Mouse (Mus musculus): ENCODE measurements around the gene Supt3. TPM values are rescaled to one million over a fixed set of nuclear protein-coding genes. Genes with fewer than 3 reads are reported as not detected.
A peak's percentile ranks its signal among the peaks of the same experiment; 100 is the strongest.

The Supt3 gene
- polyA plus RNA-seq, 1 experiment, result 12.6 TPM

GRCm38 (mm10) chr17:45032209-45032608, 255.3 kb downstream of the Supt3 start:
- H3K27ac ChIP-seq (ENCODE audit: control insufficient read depth, insufficient read depth, low read depth, low read length, poor library complexity), result no peak overlapping the region
- no peak overlapping the region for H3K4me3 ChIP-seq (replicated peaks; ENCODE audit: control insufficient read depth, low read depth, low read length)
- no peaks in the 10 kb centered on the region for H3K4me1 ChIP-seq (ENCODE audit: control insufficient read depth, insufficient read depth, low read length)
- TF ChIP-seq CTCF (IDR thresholded peaks at IDR 0.05; ENCODE audit: control insufficient read depth, insufficient read depth, low read length) (no peak), POLR2A (IDR thresholded peaks at IDR 0.05; ENCODE audit: borderline replicate concordance, control insufficient read depth, low read depth, low read length) (no peak)
- WGBS, result 82% methylated on average over 6 of the region's 6 CpGs

DNA sequence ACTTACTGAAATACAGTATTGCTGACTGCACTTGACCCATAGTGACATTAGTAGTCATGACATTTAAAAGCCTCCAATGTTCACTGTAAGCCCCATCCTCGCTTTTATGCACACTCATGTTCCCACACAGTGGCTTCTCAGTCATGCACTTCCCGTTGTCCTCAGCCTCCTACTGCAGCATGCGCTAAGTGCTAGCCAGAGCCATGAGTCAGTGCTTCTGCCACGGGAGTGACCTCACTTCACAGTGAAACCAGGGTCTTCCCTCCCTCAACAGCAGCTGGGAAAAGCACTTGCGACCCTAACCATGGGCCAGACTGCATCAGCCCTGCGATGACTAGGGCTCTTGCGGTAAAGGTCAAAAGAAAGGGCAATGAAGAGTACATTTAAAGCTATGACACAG, 256.7 kb downstream of the Supt3 start:
- WGBS, result 63% methylated on average over 7 of the region's 7 CpGs
- no peaks in the 10 kb centered on the region for H3K4me1 ChIP-seq (ENCODE audit: control insufficient read depth, insufficient read depth, low read length)
- no peak for TF ChIP-seq CTCF (IDR thresholded peaks at IDR 0.05; ENCODE audit: control insufficient read depth, insufficient read depth, low read length)
- no peak for TF ChIP-seq POLR2A (IDR thresholded peaks at IDR 0.05; ENCODE audit: borderline replicate concordance, control insufficient read depth, low read depth, low read length)

DNA sequence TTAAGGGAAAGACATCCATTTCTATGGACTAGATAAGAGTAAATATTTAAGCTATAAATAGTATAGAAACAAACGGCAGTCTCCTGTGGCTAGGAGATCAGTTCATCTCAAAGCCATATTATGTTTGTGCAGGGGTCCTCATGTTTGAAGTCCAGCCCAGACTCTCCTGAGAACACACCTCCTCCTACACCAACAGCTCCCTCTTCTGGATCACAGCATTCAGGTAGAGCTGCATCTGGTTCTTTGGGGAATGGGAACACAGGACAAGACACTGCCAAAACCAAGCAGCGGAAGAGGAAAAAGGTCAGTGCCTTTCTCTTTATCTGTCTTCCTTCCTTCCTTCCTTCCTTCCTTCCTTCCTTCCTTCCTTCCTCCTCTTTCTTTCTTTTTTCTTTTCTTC, 264.1 kb downstream of the Supt3 start:
- Histone ChIP-seq H3K4me3 (replicated peaks; ENCODE audit: control insufficient read depth, low read depth, low read length) (no peak overlapping the region), H3K27ac (ENCODE audit: control insufficient read depth, insufficient read depth, low read depth, low read length, poor library complexity) (no peak overlapping the region), H3K4me1 (ENCODE audit: control insufficient read depth, insufficient read depth, low read length) (no peaks in the 10 kb centered on the region)
- WGBS, result 81% methylated on average over 2 of the region's 2 CpGs
- TF ChIP-seq POLR2A (IDR thresholded peaks at IDR 0.05; ENCODE audit: borderline replicate concordance, control insufficient read depth, low read depth, low read length), result no peak
- no peak for TF ChIP-seq CTCF (IDR thresholded peaks at IDR 0.05; ENCODE audit: control insufficient read depth, insufficient read depth, low read length)

More for the DNA sequence above, 256.7 kb downstream of the Supt3 start:
- H3K27ac ChIP-seq (ENCODE audit: control insufficient read depth, insufficient read depth, low read depth, low read length, poor library complexity), result no peak overlapping the region
- no peak overlapping the region for H3K4me3 ChIP-seq (replicated peaks; ENCODE audit: control insufficient read depth, low read depth, low read length)

- Histone ChIP-seq H3K4me3 (replicated peaks; ENCODE audit: control insufficient read depth, low read depth, low read length) (no peak overlapping the region), H3K4me1 (ENCODE audit: control insufficient read depth, insufficient read depth, low read length) (no peaks in the 10 kb centered on the region), H3K27ac (ENCODE audit: control insufficient read depth, insufficient read depth, low read depth, low read length, poor library complexity) (no peak overlapping the region)
- TF ChIP-seq POLR2A (IDR thresholded peaks at IDR 0.05; ENCODE audit: borderline replicate concordance, control insufficient read depth, low read depth, low read length) (no peak), CTCF (IDR thresholded peaks at IDR 0.05; ENCODE audit: control insufficient read depth, insufficient read depth, low read length) (peak; percentile 66)
Observed at GRCm38 (mm10) chr17:45045804-45046203, 268.9 kb downstream of the Supt3 start.

DNA sequence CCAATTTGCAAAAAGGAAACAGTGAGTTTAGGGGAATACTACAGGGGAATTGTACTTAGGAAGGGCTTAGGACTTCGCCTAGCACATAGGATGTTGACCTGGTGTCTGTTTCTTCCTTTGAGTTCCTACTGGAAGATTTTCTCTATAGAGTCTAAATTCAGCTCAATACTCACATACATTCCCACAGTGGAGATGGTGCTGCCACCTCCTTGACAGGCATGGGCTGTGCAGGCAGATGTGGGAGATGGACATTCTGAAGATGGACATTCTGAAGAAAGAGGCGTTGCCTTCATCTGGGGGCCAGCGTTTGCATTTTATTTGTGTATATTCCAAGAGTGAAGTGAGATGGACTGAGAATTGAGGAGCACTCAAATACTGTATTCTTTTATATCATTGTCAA, 269.6 kb downstream of the Supt3 start:
- no peak for TF ChIP-seq POLR2A (IDR thresholded peaks at IDR 0.05; ENCODE audit: borderline replicate concordance, control insufficient read depth, low read depth, low read length)
- TF ChIP-seq CTCF (IDR thresholded peaks at IDR 0.05; ENCODE audit: control insufficient read depth, insufficient read depth, low read length), result no peak
- 79% methylated on average over 3 of the region's 3 CpGs for WGBS
- Histone ChIP-seq H3K4me1 (ENCODE audit: control insufficient read depth, insufficient read depth, low read length) (no peaks in the 10 kb centered on the region), H3K27ac (ENCODE audit: control insufficient read depth, insufficient read depth, low read depth, low read length, poor library complexity) (no peak overlapping the region), H3K4me3 (replicated peaks; ENCODE audit: control insufficient read depth, low read depth, low read length) (no peak overlapping the region)

DNA sequence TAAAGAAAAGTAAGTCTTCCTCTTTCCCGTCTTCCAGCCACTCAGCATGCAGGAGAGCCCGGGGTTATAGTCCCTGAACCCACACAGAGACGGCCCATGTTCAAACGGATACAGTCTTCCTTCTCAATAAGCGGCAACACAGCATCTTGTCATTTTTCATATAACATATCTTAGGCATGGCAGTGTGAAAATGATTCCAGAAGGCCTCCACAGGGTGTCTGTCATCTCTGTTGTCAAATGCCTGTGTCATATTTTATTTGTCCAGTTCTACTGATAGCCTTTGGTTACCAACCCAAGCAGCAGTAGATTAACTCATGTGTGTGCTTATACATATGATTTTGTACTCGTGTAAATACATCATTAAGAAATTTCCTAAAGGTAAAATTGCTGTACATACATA, 270.3 kb downstream of the Supt3 start:
- TF ChIP-seq POLR2A (IDR thresholded peaks at IDR 0.05; ENCODE audit: borderline replicate concordance, control insufficient read depth, low read depth, low read length), result no peak
- TF ChIP-seq CTCF (IDR thresholded peaks at IDR 0.05; ENCODE audit: control insufficient read depth, insufficient read depth, low read length), result no peak
- no peaks in the 10 kb centered on the region for H3K4me1 ChIP-seq (ENCODE audit: control insufficient read depth, insufficient read depth, low read length)
- H3K27ac ChIP-seq (ENCODE audit: control insufficient read depth, insufficient read depth, low read depth, low read length, poor library complexity), result no peak overlapping the region
- WGBS, result 82% methylated on average over 6 of the region's 6 CpGs
- H3K4me3 ChIP-seq (replicated peaks; ENCODE audit: control insufficient read depth, low read depth, low read length), result no peak overlapping the region

DNA sequence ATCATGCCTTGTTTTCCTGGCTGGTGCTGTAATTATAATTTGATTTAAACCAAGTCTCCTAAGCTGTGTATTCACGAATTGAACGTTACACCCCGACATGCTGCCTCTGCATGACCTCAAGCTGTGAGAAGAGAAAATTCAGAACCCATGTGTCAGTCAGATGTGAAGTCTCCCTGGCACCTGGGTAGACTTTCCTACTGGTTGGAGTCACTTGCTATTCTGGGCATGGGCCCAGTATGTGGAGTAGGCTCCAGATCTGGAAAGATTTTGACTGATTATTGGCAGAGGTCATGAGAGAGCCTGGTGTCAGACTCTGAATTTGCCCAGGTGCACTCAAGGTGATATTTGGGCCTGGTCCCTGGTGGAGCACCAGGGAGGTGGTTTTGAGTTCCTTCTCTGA, 275.0 kb downstream of the Supt3 start:
- Histone ChIP-seq H3K27ac (ENCODE audit: control insufficient read depth, insufficient read depth, low read depth, low read length, poor library complexity) (no peak overlapping the region), H3K4me3 (replicated peaks; ENCODE audit: control insufficient read depth, low read depth, low read length) (no peak overlapping the region), H3K4me1 (ENCODE audit: control insufficient read depth, insufficient read depth, low read length) (no peaks in the 10 kb centered on the region; the same call in 1 of the 2 replicates)
- WGBS, result 67% methylated on average over 3 of the region's 3 CpGs
- TF ChIP-seq POLR2A (IDR thresholded peaks at IDR 0.05; ENCODE audit: borderline replicate concordance, control insufficient read depth, low read depth, low read length) (no peak), CTCF (IDR thresholded peaks at IDR 0.05; ENCODE audit: control insufficient read depth, insufficient read depth, low read length) (no peak)

DNA sequence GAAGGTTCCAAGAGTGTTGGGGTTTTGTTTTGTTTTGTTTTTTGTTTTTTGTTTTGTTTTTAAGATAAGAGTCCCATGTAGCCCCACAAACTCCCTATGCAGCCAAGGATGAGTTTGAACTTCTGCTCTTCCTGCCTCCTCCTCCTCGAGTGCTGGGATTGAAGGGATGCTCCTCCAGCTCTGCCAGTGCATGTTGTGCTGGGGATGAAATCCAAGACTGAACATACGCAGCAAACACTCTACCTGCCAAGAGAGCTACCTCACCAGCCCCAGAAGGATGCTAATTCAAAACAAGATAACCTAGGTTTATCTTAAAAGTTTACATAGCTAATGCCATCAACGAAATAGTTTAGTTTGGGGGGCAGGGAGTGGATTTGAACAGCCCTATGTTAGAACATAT, 276.4 kb downstream of the Supt3 start:
- WGBS, result 72% methylated on average over 3 of the region's 3 CpGs
- Histone ChIP-seq H3K4me3 (replicated peaks; ENCODE audit: control insufficient read depth, low read depth, low read length) (no peak overlapping the region), H3K27ac (ENCODE audit: control insufficient read depth, insufficient read depth, low read depth, low read length, poor library complexity) (no peak overlapping the region), H3K4me1 (ENCODE audit: control insufficient read depth, insufficient read depth, low read length) (no peaks in the 10 kb centered on the region; the same call in 1 of the 2 replicates)
- TF ChIP-seq CTCF (IDR thresholded peaks at IDR 0.05; ENCODE audit: control insufficient read depth, insufficient read depth, low read length), result no peak
- TF ChIP-seq POLR2A (IDR thresholded peaks at IDR 0.05; ENCODE audit: borderline replicate concordance, control insufficient read depth, low read depth, low read length), result no peak

DNA sequence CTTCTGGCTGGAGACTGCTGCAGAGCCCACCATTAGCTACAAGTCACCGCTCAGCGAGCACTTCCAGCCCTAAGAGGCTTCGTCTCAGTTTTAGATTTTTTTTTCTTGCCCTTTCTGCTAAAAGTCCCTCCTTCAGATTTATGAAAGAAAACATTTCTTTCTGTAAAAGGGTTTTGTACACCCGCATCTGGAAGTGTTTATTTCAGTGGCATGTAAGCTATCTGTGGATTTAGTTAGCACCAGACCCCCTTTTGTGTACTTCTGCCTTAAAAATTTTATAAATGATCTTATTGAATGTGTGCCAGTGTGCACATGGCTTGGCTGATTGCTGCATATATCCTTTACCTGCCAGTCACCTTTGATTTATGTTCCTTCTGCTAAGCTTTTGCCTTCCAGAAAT, 277.6 kb downstream of the Supt3 start:
- no peak overlapping the region for H3K4me3 ChIP-seq (replicated peaks; ENCODE audit: control insufficient read depth, low read depth, low read length)
- H3K4me1 ChIP-seq (ENCODE audit: control insufficient read depth, insufficient read depth, low read length), result no peaks in the 10 kb centered on the region; the same call in 1 of the 2 replicates
- WGBS, result 90% methylated on average over 4 of the region's 4 CpGs

More for the DNA sequence above, 277.6 kb downstream of the Supt3 start:
- TF ChIP-seq POLR2A (IDR thresholded peaks at IDR 0.05; ENCODE audit: borderline replicate concordance, control insufficient read depth, low read depth, low read length), result no peak
- no peak for TF ChIP-seq CTCF (IDR thresholded peaks at IDR 0.05; ENCODE audit: control insufficient read depth, insufficient read depth, low read length)
- H3K27ac ChIP-seq (ENCODE audit: control insufficient read depth, insufficient read depth, low read depth, low read length, poor library complexity), result no peak overlapping the region
